Comparison of ENCODE assay signal across 8 mouse cellular contexts in genomic region chr9:114401685-114402080, GRCm38 (mm10). TPM values are rescaled to one million over a fixed set of nuclear protein-coding genes. Genes with fewer than 3 reads are reported as not detected.
A peak's percentile ranks its signal among the peaks of the same experiment; 100 is the strongest.
DNase-seq lines count a peak whose midpoint lies in the region; ATAC-seq and TF ChIP-seq lines count a peak whose summit lies in the region.

No protein-coding gene starts in this region.

- ATAC-seq in hematopoietic stem cell, adult 5-6 weeks (replicated peaks in 1 of 2; ENCODE audit: insufficient read depth in 1 of 2, low FRiP score in 2 of 2, low TSS enrichment in 1 of 2, low read depth in 1 of 2, poor library complexity in 2 of 2, severe bottlenecking in 2 of 2), result peak; percentile 30 to 35
- peak; percentile 13; the same call in 1 of the 2 replicates for ATAC-seq in limb, embryonic 11.5 days (ENCODE audit: insufficient number of reproducible peaks, low FRiP score, low TSS enrichment, low read depth)
- peak; percentile 14; the same call in 1 of the 2 replicates for ATAC-seq in midbrain, embryonic 16.5 days

- peak overlapping the region; percentile 91 for H3K9ac ChIP-seq in limb, embryonic 11.5 days (ENCODE audit: low read length)
- H3K9ac ChIP-seq in midbrain, embryonic 16.5 days (ENCODE audit: low read depth, low read length), result peak overlapping the region; percentile 79

- H3K27me3 ChIP-seq in limb, embryonic 11.5 days (ENCODE audit: control insufficient read depth, insufficient read depth, low read length), result no peaks in the 10 kb centered on the region
- no peaks in the 10 kb centered on the region for H3K27me3 ChIP-seq in midbrain, embryonic 16.5 days (ENCODE audit: control insufficient read depth, insufficient read depth, low read depth, low read length)

- peak overlapping the region; percentile 87 for H3K27ac ChIP-seq in limb, embryonic 11.5 days (replicated peaks; ENCODE audit: low read depth, low read length)
- H3K27ac ChIP-seq in midbrain, embryonic 16.5 days (ENCODE audit: low read length), result peak overlapping the region; percentile 85

- H3K36me3 ChIP-seq in limb, embryonic 11.5 days (ENCODE audit: control insufficient read depth, insufficient read depth, low read length), result peaks cover 15% of the 10 kb centered on the region
- H3K36me3 ChIP-seq in midbrain, embryonic 16.5 days (ENCODE audit: control insufficient read depth, insufficient read depth, low read length), result peaks cover 25% of the 10 kb centered on the region

- WGBS in lung, adult 2 months, result 3% methylated on average over 16 of the region's 16 CpGs
- 4% methylated on average over 16 of the region's 16 CpGs for WGBS in limb, embryonic 11.5 days
- 3% methylated on average over 16 of the region's 16 CpGs for WGBS in midbrain, embryonic 16.5 days

- no peaks in the 10 kb centered on the region for H3K9me3 ChIP-seq in limb, embryonic 11.5 days (ENCODE audit: control insufficient read depth, low read length)
- peaks cover 6% of the 10 kb centered on the region; the same call in 1 of the 2 replicates for H3K9me3 ChIP-seq in midbrain, embryonic 16.5 days (replicated peaks; ENCODE audit: control insufficient read depth, low read length, poor library complexity, severe bottlenecking)

- no peak for TF ChIP-seq POLR2A in lung, adult 2 months (IDR thresholded peaks at IDR 0.05; ENCODE audit: borderline replicate concordance, extremely low read depth, low read depth, low read length)
- no peak for TF ChIP-seq POLR2A in brain, embryonic 14.5 days (IDR thresholded peaks at IDR 0.05; ENCODE audit: borderline replicate concordance, extremely low read depth, insufficient read depth, insufficient read length, poor library complexity, severe bottlenecking)

- peaks cover 5% of the 10 kb centered on the region; the same call in 1 of the 2 replicates for H3K4me1 ChIP-seq in lung, adult 2 months (ENCODE audit: control insufficient read depth, insufficient read depth, low read length)
- H3K4me1 ChIP-seq in limb, embryonic 11.5 days (ENCODE audit: control insufficient read depth, insufficient read depth, low read length), result no peaks in the 10 kb centered on the region
- H3K4me1 ChIP-seq in midbrain, embryonic 16.5 days (ENCODE audit: control insufficient read depth, insufficient read depth, low read length), result peaks cover 10% of the 10 kb centered on the region

- H3K4me3 ChIP-seq in lung, adult 2 months (replicated peaks; ENCODE audit: extremely low read depth, low read depth, low read length), result peak overlapping the region; percentile 92
- H3K4me3 ChIP-seq in limb, embryonic 11.5 days (ENCODE audit: low read depth, low read length), result peak overlapping the region; percentile 89
- H3K4me3 ChIP-seq in midbrain, embryonic 16.5 days (ENCODE audit: low read depth, low read length), result peak overlapping the region; percentile 74

- peak overlapping the region; percentile 60 for H3K4me2 ChIP-seq in limb, embryonic 11.5 days (ENCODE audit: low read depth, severe bottlenecking)
- peak overlapping the region; percentile 89 for H3K4me2 ChIP-seq in midbrain, embryonic 16.5 days (ENCODE audit: low read length)

- no peak for TF ChIP-seq CTCF in lung, adult 2 months (IDR thresholded peaks at IDR 0.05; ENCODE audit: insufficient read depth, low read length)
- peak; percentile 46; the same call in 1 of the 2 replicates for TF ChIP-seq CTCF in brain, embryonic 14.5 days (IDR thresholded peaks at IDR 0.05; ENCODE audit: borderline replicate concordance, extremely low read depth, insufficient read depth, insufficient read length)

- peak; percentile 37 for DNase-seq in lung, adult 2 months
- DNase-seq in lung, postnatal 25 days (ENCODE audit: low spot score), result no peak
- DNase-seq in brain, embryonic 14.5 days (ENCODE audit: low read depth), result peak; percentile 64
- peak; percentile 70 for DNase-seq in limb, embryonic 11.5 days (ENCODE audit: low spot score)
- no peak for DNase-seq in adrenal gland, postnatal 10 days
- DNase-seq in right cerebral cortex, postnatal 25 days, result no peak

RNA-seq across cellular contexts. Expression of gene Tmppe, which starts 0.8 kb away (rescaled TPM):
- polyA plus RNA-seq in lung, adult 2 months (2012; rRNA removed), result 9.7 and 9.8 TPM in 2 replicates
- polyA plus RNA-seq in brain, embryonic 14.5 days (2012; rRNA removed), result 3.2 and 4.9 TPM in 2 replicates
- total RNA-seq in hematopoietic stem cell, adult 5-6 weeks (2017), result 6.9 and 8.0 TPM in 2 replicates
- polyA plus RNA-seq in limb, embryonic 11.5 days (2014; fragmentation: Nextera tagmentation; extraction: Ambion mirVana), result 3.6 and 5.1 TPM in 2 replicates
- polyA plus RNA-seq in midbrain, embryonic 16.5 days (2015; fragmentation: Nextera tagmentation; extraction: Ambion mirVana), result 9.6 and 10.8 TPM in 2 replicates
- total RNA-seq in adrenal gland, postnatal 10 days (2021), result 1 to 10 TPM; 4.4 to 7.4 TPM

RNA-seq across cellular contexts. Expression of gene Glb1, which starts 0.8 kb away (rescaled TPM):
- 24.9 and 26.8 TPM in 2 replicates for polyA plus RNA-seq in lung, adult 2 months (2012; rRNA removed)
- polyA plus RNA-seq in brain, embryonic 14.5 days (2012; rRNA removed), result 25.3 and 27.4 TPM in 2 replicates
- 32.0 and 37.4 TPM in 2 replicates for total RNA-seq in hematopoietic stem cell, adult 5-6 weeks (2017)
- polyA plus RNA-seq in limb, embryonic 11.5 days (2014; fragmentation: Nextera tagmentation; extraction: Ambion mirVana), result 23.2 and 24.4 TPM in 2 replicates
- 30.5 TPM in 2 replicates for polyA plus RNA-seq in midbrain, embryonic 16.5 days (2015; fragmentation: Nextera tagmentation; extraction: Ambion mirVana)
- 10 to 100 TPM; 24.8 to 26.9 TPM for total RNA-seq in adrenal gland, postnatal 10 days (2021)

RNA-seq across cellular contexts. Expression of gene Crtap, which starts 11.2 kb away (rescaled TPM):
- polyA plus RNA-seq in lung, adult 2 months (2012; rRNA removed), result 83.2 and 106 TPM in 2 replicates
- 26.2 and 32.6 TPM in 2 replicates for polyA plus RNA-seq in brain, embryonic 14.5 days (2012; rRNA removed)
- 21.4 and 36.7 TPM in 2 replicates for total RNA-seq in hematopoietic stem cell, adult 5-6 weeks (2017)
- polyA plus RNA-seq in limb, embryonic 11.5 days (2014; fragmentation: Nextera tagmentation; extraction: Ambion mirVana), result 57.6 and 66.7 TPM in 2 replicates
- polyA plus RNA-seq in midbrain, embryonic 16.5 days (2015; fragmentation: Nextera tagmentation; extraction: Ambion mirVana), result 18.9 and 20.5 TPM in 2 replicates
- total RNA-seq in adrenal gland, postnatal 10 days (2021), result 10 to 100 TPM; 89.9 to 96.4 TPM

Comparison
In these comparisons a context has a peak if more than half of its experiments do, and no peak if none do; other contexts are left out.
1. DNase-seq: peak in lung, adult 2 months (single experiment), brain, embryonic 14.5 days (single experiment) and limb, embryonic 11.5 days (single experiment); none in lung, postnatal 25 days (single experiment), adrenal gland, postnatal 10 days (single experiment) and right cerebral cortex, postnatal 25 days (single experiment).
2. Peak in every context shown above with its lines, with median percentiles within 50 percentile points of each other: H3K4me3 ChIP-seq and ATAC-seq.